Mouse (Mus musculus): Measurements from ENCODE around the gene Lyrm7. TPM values are rescaled to one million over a fixed set of nuclear protein-coding genes. Genes with fewer than 3 reads are reported as not detected.

Lyrm7 gene
- polyA plus RNA-seq, 1 experiment = 0.15 TPM

DNA sequence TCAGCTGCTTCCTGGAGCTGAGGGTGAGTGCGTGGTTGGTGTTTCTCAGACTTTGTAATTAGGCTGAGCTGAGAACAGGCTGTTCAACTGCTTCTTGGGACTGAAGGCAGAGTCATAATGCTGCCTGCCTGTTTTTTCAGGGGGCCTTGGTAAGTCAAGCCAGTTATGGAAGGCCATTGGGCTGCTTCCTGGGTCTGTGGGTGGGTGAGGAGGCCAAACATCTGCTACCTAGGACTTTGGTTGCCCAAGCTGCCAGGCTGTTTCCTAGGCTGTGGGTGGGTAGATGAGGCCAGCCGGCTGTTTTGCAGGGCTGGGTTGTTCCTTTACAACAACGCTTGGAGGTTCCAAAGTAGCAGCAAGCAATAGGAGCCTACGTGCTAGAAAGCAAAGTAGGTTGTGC lies 26.9 kb downstream of the Lyrm7 start:
- no peaks in the 10 kb centered on the region for H3K36me3 ChIP-seq (ENCODE audit: control insufficient read depth, insufficient read depth, low read length)

DNA sequence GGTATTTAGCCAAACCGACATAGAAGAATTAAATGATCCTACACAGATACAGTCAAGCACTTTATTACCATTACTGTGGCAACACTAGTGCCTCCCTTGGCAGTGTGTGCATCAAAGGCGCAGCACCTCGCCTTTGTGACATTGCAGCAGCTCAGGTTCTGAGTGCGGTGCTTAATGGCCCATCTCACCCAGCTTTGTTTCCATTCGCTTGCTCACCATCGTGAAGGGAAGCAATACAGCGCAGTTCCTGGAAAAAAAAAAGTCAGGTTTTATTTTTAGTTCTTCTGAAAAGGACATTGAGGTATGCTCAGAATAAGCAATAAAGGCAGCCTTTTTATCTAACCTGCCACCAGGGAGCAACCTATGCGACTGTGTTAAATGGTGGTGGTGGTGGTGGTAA lies 33.9 kb downstream of the Lyrm7 start:
- WGBS = 92% methylated on average over 8 of the region's 8 CpGs
- Histone ChIP-seq H3K4me1 (ENCODE audit: control insufficient read depth, insufficient read depth, insufficient read length, low read length) (no peaks in the 10 kb centered on the region), H3K4me3 (ENCODE audit: low read depth, low read length) (no peak overlapping the region), H3K27ac (ENCODE audit: insufficient read depth, low read depth, low read length) (no peak overlapping the region), H3K27me3 (ENCODE audit: control insufficient read depth, insufficient read depth, low read length) (no peaks in the 10 kb centered on the region), H3K36me3 (ENCODE audit: control insufficient read depth, insufficient read depth, low read length) (no peaks in the 10 kb centered on the region)
- TF ChIP-seq CTCF (IDR thresholded peaks at IDR 0.05; ENCODE audit: extremely low read depth, insufficient read length, insufficient replicate concordance, low read depth, low read length) (no peak), POLR2A (IDR thresholded peaks at IDR 0.05; ENCODE audit: low read depth, low read length) (no peak)

More for the DNA sequence above, 26.9 kb downstream of the Lyrm7 start:
- no peak overlapping the region for H3K4me3 ChIP-seq (ENCODE audit: low read depth, low read length)
- H3K4me1 ChIP-seq (ENCODE audit: control insufficient read depth, insufficient read depth, insufficient read length, low read length) = no peaks in the 10 kb centered on the region
- 81% methylated on average over 4 of the region's 4 CpGs for WGBS
- no peaks in the 10 kb centered on the region for H3K27me3 ChIP-seq (ENCODE audit: control insufficient read depth, insufficient read depth, low read length)
- no peak for TF ChIP-seq POLR2A (IDR thresholded peaks at IDR 0.05; ENCODE audit: low read depth, low read length)
- no peak for TF ChIP-seq CTCF (IDR thresholded peaks at IDR 0.05; ENCODE audit: extremely low read depth, insufficient read length, insufficient replicate concordance, low read depth, low read length)
- no peak overlapping the region for H3K27ac ChIP-seq (ENCODE audit: insufficient read depth, low read depth, low read length)

DNA sequence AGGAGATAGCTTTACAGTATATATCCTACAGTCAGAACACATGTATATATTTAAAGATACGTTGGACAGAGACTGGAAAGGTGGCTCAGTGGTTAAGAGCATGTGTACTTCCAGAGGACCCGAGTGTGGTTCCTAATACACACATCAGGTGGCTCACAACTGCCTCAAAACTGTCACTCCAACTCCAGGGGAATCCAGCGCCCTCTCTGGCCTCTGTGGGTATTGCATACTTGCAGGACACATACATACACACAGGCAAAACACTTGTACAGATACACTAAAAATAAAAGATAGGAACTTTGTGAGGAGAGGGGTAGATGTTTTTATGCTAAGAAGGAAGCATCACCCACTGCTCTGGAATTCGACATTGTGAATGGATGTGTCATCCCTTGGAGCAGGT lies 34.9 kb downstream of the Lyrm7 start:
- Histone ChIP-seq H3K27ac (ENCODE audit: insufficient read depth, low read depth, low read length) (no peak overlapping the region), H3K4me3 (ENCODE audit: low read depth, low read length) (no peak overlapping the region), H3K4me1 (ENCODE audit: control insufficient read depth, insufficient read depth, insufficient read length, low read length) (no peaks in the 10 kb centered on the region), H3K36me3 (ENCODE audit: control insufficient read depth, insufficient read depth, low read length) (no peaks in the 10 kb centered on the region), H3K27me3 (ENCODE audit: control insufficient read depth, insufficient read depth, low read length) (no peaks in the 10 kb centered on the region)
- no peak for TF ChIP-seq POLR2A (IDR thresholded peaks at IDR 0.05; ENCODE audit: low read depth, low read length)
- TF ChIP-seq CTCF (IDR thresholded peaks at IDR 0.05; ENCODE audit: extremely low read depth, insufficient read length, insufficient replicate concordance, low read depth, low read length) = no peak
- WGBS = 80% methylated on average over 4 of the region's 4 CpGs

DNA sequence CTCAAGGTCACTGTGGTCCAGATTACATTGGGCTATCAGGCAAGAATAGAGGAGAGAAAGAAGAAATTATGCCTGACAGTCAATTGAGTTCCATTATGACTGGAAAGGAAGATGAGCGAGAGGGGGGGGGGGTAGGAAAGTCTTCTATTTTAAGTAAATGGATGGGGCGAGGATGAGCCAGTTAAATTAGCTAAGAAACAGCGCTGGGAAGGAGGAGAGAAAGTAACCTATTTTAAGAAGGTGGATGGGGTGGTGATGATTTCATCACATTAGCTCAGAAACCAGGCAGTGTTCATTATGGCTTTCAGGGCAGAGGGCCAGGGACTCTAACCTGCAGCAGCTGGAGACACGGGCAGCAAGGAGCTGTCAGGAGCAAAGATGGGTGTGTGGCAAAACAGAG lies 37.2 kb downstream of the Lyrm7 start:
- TF ChIP-seq CTCF (IDR thresholded peaks at IDR 0.05; ENCODE audit: extremely low read depth, insufficient read length, insufficient replicate concordance, low read depth, low read length) (no peak), POLR2A (IDR thresholded peaks at IDR 0.05; ENCODE audit: low read depth, low read length) (no peak)
- Histone ChIP-seq H3K4me3 (ENCODE audit: low read depth, low read length) (no peak overlapping the region), H3K27me3 (ENCODE audit: control insufficient read depth, insufficient read depth, low read length) (no peaks in the 10 kb centered on the region), H3K27ac (ENCODE audit: insufficient read depth, low read depth, low read length) (no peak overlapping the region), H3K4me1 (ENCODE audit: control insufficient read depth, insufficient read depth, insufficient read length, low read length) (no peaks in the 10 kb centered on the region), H3K36me3 (ENCODE audit: control insufficient read depth, insufficient read depth, low read length) (no peaks in the 10 kb centered on the region)
- WGBS = 73% methylated on average over 4 of the region's 4 CpGs

DNA sequence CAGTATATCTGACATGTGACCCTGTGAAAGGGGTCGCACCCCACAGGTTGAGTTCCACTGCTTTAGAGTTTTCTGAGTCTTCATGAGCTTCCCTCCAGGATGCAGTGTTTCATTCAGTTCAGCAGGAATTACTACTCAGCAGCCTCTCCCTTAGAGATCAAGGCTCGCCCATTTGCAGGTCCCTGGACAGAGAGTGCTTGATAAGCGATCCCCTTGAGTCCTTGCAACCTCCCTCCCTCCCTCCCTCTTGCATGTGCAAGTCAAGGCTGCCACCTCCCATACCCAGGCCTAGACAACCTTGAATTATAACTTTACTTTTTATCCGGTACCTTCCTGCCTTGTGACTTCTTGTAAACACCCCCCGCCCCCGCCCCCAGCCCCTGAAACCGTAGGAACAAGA lies 41.2 kb downstream of the Lyrm7 start:
- H3K4me1 ChIP-seq (ENCODE audit: control insufficient read depth, insufficient read depth, insufficient read length, low read length) = peaks cover 2% of the 10 kb centered on the region; the same call in 1 of the 2 replicates
- TF ChIP-seq CTCF (IDR thresholded peaks at IDR 0.05; ENCODE audit: extremely low read depth, insufficient read length, insufficient replicate concordance, low read depth, low read length) = no peak
- no peak for TF ChIP-seq POLR2A (IDR thresholded peaks at IDR 0.05; ENCODE audit: low read depth, low read length)
- no peak overlapping the region for H3K27ac ChIP-seq (ENCODE audit: insufficient read depth, low read depth, low read length)
- no peaks in the 10 kb centered on the region for H3K36me3 ChIP-seq (ENCODE audit: control insufficient read depth, insufficient read depth, low read length)
- H3K4me3 ChIP-seq (ENCODE audit: low read depth, low read length) = no peak overlapping the region
- WGBS = 81% methylated on average over 7 of the region's 7 CpGs
- no peaks in the 10 kb centered on the region for H3K27me3 ChIP-seq (ENCODE audit: control insufficient read depth, insufficient read depth, low read length)

DNA sequence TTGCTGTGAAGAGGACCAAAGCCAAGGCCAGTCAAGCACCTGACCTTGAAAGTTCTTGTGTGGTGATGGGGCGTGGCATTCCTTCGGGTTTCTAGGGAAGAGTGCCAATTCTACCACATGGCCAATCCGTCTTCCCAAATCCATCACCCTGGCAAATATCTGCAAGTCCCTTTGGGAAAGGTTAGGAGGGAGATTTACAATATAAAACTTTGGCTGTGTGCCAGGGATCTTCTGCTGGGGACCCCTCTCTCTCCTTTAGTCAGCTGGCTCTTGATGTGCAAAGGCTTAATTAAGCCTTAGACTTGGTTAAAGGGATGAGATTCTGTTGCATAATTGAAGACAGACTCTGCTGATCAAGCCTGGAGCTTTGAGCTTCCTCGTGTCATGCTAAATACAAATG lies 43.3 kb downstream of the Lyrm7 start:
- Histone ChIP-seq H3K27me3 (ENCODE audit: control insufficient read depth, insufficient read depth, low read length) (no peaks in the 10 kb centered on the region), H3K27ac (ENCODE audit: insufficient read depth, low read depth, low read length) (no peak overlapping the region), H3K4me1 (ENCODE audit: control insufficient read depth, insufficient read depth, insufficient read length, low read length) (peaks cover 5% of the 10 kb centered on the region; the same call in 1 of the 2 replicates), H3K36me3 (ENCODE audit: control insufficient read depth, insufficient read depth, low read length) (no peaks in the 10 kb centered on the region), H3K4me3 (ENCODE audit: low read depth, low read length) (no peak overlapping the region)
- TF ChIP-seq CTCF (IDR thresholded peaks at IDR 0.05; ENCODE audit: extremely low read depth, insufficient read length, insufficient replicate concordance, low read depth, low read length) = no peak
- no peak for TF ChIP-seq POLR2A (IDR thresholded peaks at IDR 0.05; ENCODE audit: low read depth, low read length)
- WGBS = 48% methylated on average over 4 of the region's 4 CpGs

DNA sequence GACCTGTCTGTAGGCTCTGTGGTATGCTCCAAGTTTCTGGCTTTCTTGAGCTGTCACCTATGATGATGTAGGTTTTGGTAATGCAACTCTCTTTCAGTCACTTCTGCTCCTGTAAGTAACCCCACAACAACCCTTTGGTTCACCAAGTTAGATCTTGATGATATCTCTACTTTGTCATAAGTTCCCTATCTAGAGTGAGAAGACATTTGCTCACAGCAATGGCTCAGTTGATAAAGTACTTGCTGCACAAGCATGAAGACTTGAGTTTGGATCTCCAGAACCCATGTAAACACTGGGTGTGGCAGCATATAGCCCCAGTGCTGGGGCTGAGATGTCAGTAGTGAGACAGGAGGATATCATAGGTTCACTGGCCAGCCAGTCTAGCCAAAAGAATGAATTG lies 45.1 kb downstream of the Lyrm7 start:
- TF ChIP-seq POLR2A (IDR thresholded peaks at IDR 0.05; ENCODE audit: low read depth, low read length) = no peak
- TF ChIP-seq CTCF (IDR thresholded peaks at IDR 0.05; ENCODE audit: extremely low read depth, insufficient read length, insufficient replicate concordance, low read depth, low read length) = no peak
- Histone ChIP-seq H3K27me3 (ENCODE audit: control insufficient read depth, insufficient read depth, low read length) (no peaks in the 10 kb centered on the region), H3K4me3 (ENCODE audit: low read depth, low read length) (no peak overlapping the region), H3K36me3 (ENCODE audit: control insufficient read depth, insufficient read depth, low read length) (no peaks in the 10 kb centered on the region), H3K4me1 (ENCODE audit: control insufficient read depth, insufficient read depth, insufficient read length, low read length) (peaks cover 12% of the 10 kb centered on the region; the same call in 1 of the 2 replicates), H3K27ac (ENCODE audit: insufficient read depth, low read depth, low read length) (no peak overlapping the region)
